Mouse (Mus musculus): ENCODE results near the gene Mepce. TPM values are rescaled to one million over a fixed set of nuclear protein-coding genes. Genes with fewer than 3 reads are reported as not detected.
"Not testable (repeated sequence)": the region's sequence is repeated elsewhere in the genome, so short reads cannot be mapped to it uniquely, and the experiment has no call there.

Mepce gene
- 11.0 and 11.2 TPM in 2 replicates for polyA plus RNA-seq (2015; fragmentation: Nextera tagmentation; extraction: Ambion mirVana)

GRCm38 (mm10) chr5:137787151-137787928, at the start of gene Mepce, which contains the start of gene Zcwpw1:
Mepce (minus strand) TSS chr5:137787655.
Zcwpw1 (plus strand) TSS chr5:137787798.
- peak; percentile 67 for ATAC-seq (ENCODE audit: low FRiP score, low TSS enrichment)
- peaks cover 21% of the 10 kb centered on the region for H3K36me3 ChIP-seq (ENCODE audit: insufficient read depth, low read length)
- H3K27ac ChIP-seq (ENCODE audit: low read length): peak within 1 kb of the TSS; percentile 99
- peak within 1 kb of the TSS; percentile 66 for H3K4me2 ChIP-seq (replicated peaks; ENCODE audit: low read depth, low read length)
- no peaks in the 10 kb centered on the region for H3K27me3 ChIP-seq (ENCODE audit: insufficient read depth, low read length)
- WGBS: under 1% methylated on average over 48 of the region's 48 CpGs
- peak within 1 kb of the TSS; percentile 90 for H3K4me3 ChIP-seq (ENCODE audit: low read length)
- H3K9ac ChIP-seq (replicated peaks; ENCODE audit: low read length): peak within 1 kb of the TSS; percentile 98
- no peaks in the 10 kb centered on the region for H3K9me3 ChIP-seq (ENCODE audit: low read length)
- peaks cover 31% of the 10 kb centered on the region for H3K4me1 ChIP-seq (ENCODE audit: insufficient read depth, low read length)

GRCm38 (mm10) chr5:137837110-137837509, 49.7 kb upstream of the Mepce start:
- not testable (repeated sequence) for ATAC-seq (ENCODE audit: low FRiP score, low TSS enrichment); H3K9ac ChIP-seq (replicated peaks; ENCODE audit: low read length); H3K27me3 ChIP-seq (ENCODE audit: insufficient read depth, low read length); H3K4me1 ChIP-seq (ENCODE audit: insufficient read depth, low read length); H3K4me2 ChIP-seq (replicated peaks; ENCODE audit: low read depth, low read length); H3K36me3 ChIP-seq (ENCODE audit: insufficient read depth, low read length); H3K9me3 ChIP-seq (ENCODE audit: low read length); H3K27ac ChIP-seq (ENCODE audit: low read length); H3K4me3 ChIP-seq (ENCODE audit: low read length)

- H3K9ac ChIP-seq (replicated peaks; ENCODE audit: low read length): no peak overlapping the region
- no peak overlapping the region for H3K4me2 ChIP-seq (replicated peaks; ENCODE audit: low read depth, low read length)
- H3K36me3 ChIP-seq (ENCODE audit: insufficient read depth, low read length): no peaks in the 10 kb centered on the region
- H3K4me3 ChIP-seq (ENCODE audit: low read length): no peak overlapping the region
- H3K27ac ChIP-seq (ENCODE audit: low read length): no peak overlapping the region
- ATAC-seq (ENCODE audit: low FRiP score, low TSS enrichment): no peak
- H3K9me3 ChIP-seq (ENCODE audit: low read length): no peaks in the 10 kb centered on the region
- no peaks in the 10 kb centered on the region for H3K27me3 ChIP-seq (ENCODE audit: insufficient read depth, low read length)
- no peaks in the 10 kb centered on the region for H3K4me1 ChIP-seq (ENCODE audit: insufficient read depth, low read length)
These were observed 49.2 kb upstream of the Mepce start for GRCm38 (mm10) chr5:137836611-137837010.

- H3K27me3 ChIP-seq (ENCODE audit: insufficient read depth, low read length); H3K4me3 ChIP-seq (ENCODE audit: low read length); H3K36me3 ChIP-seq (ENCODE audit: insufficient read depth, low read length); H3K9me3 ChIP-seq (ENCODE audit: low read length); H3K9ac ChIP-seq (replicated peaks; ENCODE audit: low read length); ATAC-seq (ENCODE audit: low FRiP score, low TSS enrichment); H3K27ac ChIP-seq (ENCODE audit: low read length); H3K4me1 ChIP-seq (ENCODE audit: insufficient read depth, low read length); H3K4me2 ChIP-seq (replicated peaks; ENCODE audit: low read depth, low read length): not testable (repeated sequence)
- 54% methylated on average over 2 of the region's 2 CpGs for WGBS
These were observed 48.6 kb upstream of the Mepce start, which contains the start of gene Pilra for GRCm38 (mm10) chr5:137835966-137836520. Pilra (minus strand) TSS chr5:137836281.

GRCm38 (mm10) chr5:137833500-137833899, 46.0 kb upstream of the Mepce start:
- Histone ChIP-seq H3K9ac (replicated peaks; ENCODE audit: low read length) (no peak overlapping the region), H3K4me2 (replicated peaks; ENCODE audit: low read depth, low read length) (no peak overlapping the region), H3K27ac (ENCODE audit: low read length) (no peak overlapping the region), H3K4me3 (ENCODE audit: low read length) (no peak overlapping the region), H3K27me3 (ENCODE audit: insufficient read depth, low read length) (no peaks in the 10 kb centered on the region), H3K36me3 (ENCODE audit: insufficient read depth, low read length) (no peaks in the 10 kb centered on the region), H3K9me3 (ENCODE audit: low read length) (no peaks in the 10 kb centered on the region), H3K4me1 (ENCODE audit: insufficient read depth, low read length) (no peaks in the 10 kb centered on the region)
- ATAC-seq (ENCODE audit: low FRiP score, low TSS enrichment): no peak
- 29% methylated on average over 4 of the region's 4 CpGs for whole genome bisulfite sequencing

GRCm38 (mm10) chr5:137831506-137831905, 44.1 kb upstream of the Mepce start:
- H3K4me1 ChIP-seq (ENCODE audit: insufficient read depth, low read length): no peaks in the 10 kb centered on the region
- H3K27ac ChIP-seq (ENCODE audit: low read length): no peak overlapping the region
- H3K4me2 ChIP-seq (replicated peaks; ENCODE audit: low read depth, low read length): no peak overlapping the region
- H3K9me3 ChIP-seq (ENCODE audit: low read length): no peaks in the 10 kb centered on the region
- ATAC-seq (ENCODE audit: low FRiP score, low TSS enrichment): no peak
- no peaks in the 10 kb centered on the region for H3K36me3 ChIP-seq (ENCODE audit: insufficient read depth, low read length)
- 71% methylated on average over 6 of the region's 6 CpGs for WGBS
- H3K9ac ChIP-seq (replicated peaks; ENCODE audit: low read length): no peak overlapping the region
- H3K27me3 ChIP-seq (ENCODE audit: insufficient read depth, low read length): no peaks in the 10 kb centered on the region
- H3K4me3 ChIP-seq (ENCODE audit: low read length): no peak overlapping the region

- ATAC-seq (ENCODE audit: low FRiP score, low TSS enrichment): no peak
- H3K27me3 ChIP-seq (ENCODE audit: insufficient read depth, low read length): no peaks in the 10 kb centered on the region
- H3K27ac ChIP-seq (ENCODE audit: low read length): no peak overlapping the region
- no peaks in the 10 kb centered on the region for H3K36me3 ChIP-seq (ENCODE audit: insufficient read depth, low read length)
- H3K4me3 ChIP-seq (ENCODE audit: low read length): no peak overlapping the region
- no peak overlapping the region for H3K9ac ChIP-seq (replicated peaks; ENCODE audit: low read length)
- no peaks in the 10 kb centered on the region for H3K4me1 ChIP-seq (ENCODE audit: insufficient read depth, low read length)
- 87% methylated on average over 4 of the region's 4 CpGs for WGBS
- H3K9me3 ChIP-seq (ENCODE audit: low read length): no peaks in the 10 kb centered on the region
- no peak overlapping the region for H3K4me2 ChIP-seq (replicated peaks; ENCODE audit: low read depth, low read length)
These were observed 43.7 kb upstream of the Mepce start for GRCm38 (mm10) chr5:137831106-137831505.

GRCm38 (mm10) chr5:137830238-137830637, 42.8 kb upstream of the Mepce start:
- Histone ChIP-seq H3K4me3 (ENCODE audit: low read length) (no peak overlapping the region), H3K27ac (ENCODE audit: low read length) (0 out of 2 replicates have a peak overlapping the region, but pooled peaks have one; percentile 12), H3K36me3 (ENCODE audit: insufficient read depth, low read length) (no peaks in the 10 kb centered on the region), H3K4me2 (replicated peaks; ENCODE audit: low read depth, low read length) (no peak overlapping the region), H3K4me1 (ENCODE audit: insufficient read depth, low read length) (no peaks in the 10 kb centered on the region), H3K27me3 (ENCODE audit: insufficient read depth, low read length) (no peaks in the 10 kb centered on the region), H3K9me3 (ENCODE audit: low read length) (no peaks in the 10 kb centered on the region), H3K9ac (replicated peaks; ENCODE audit: low read length) (no peak overlapping the region)
- no peak for ATAC-seq (ENCODE audit: low FRiP score, low TSS enrichment)
- WGBS: 73% methylated on average over 7 of the region's 7 CpGs

GRCm38 (mm10) chr5:137828694-137829093, 41.2 kb upstream of the Mepce start:
- no peaks in the 10 kb centered on the region for H3K36me3 ChIP-seq (ENCODE audit: insufficient read depth, low read length)
- H3K4me2 ChIP-seq (replicated peaks; ENCODE audit: low read depth, low read length): no peak overlapping the region
- WGBS: 84% methylated on average over 6 of the region's 6 CpGs
- H3K4me1 ChIP-seq (ENCODE audit: insufficient read depth, low read length): no peaks in the 10 kb centered on the region
- no peaks in the 10 kb centered on the region for H3K27me3 ChIP-seq (ENCODE audit: insufficient read depth, low read length)
- H3K4me3 ChIP-seq (ENCODE audit: low read length): no peak overlapping the region
- H3K9me3 ChIP-seq (ENCODE audit: low read length): no peaks in the 10 kb centered on the region
- no peak for ATAC-seq (ENCODE audit: low FRiP score, low TSS enrichment)
- H3K9ac ChIP-seq (replicated peaks; ENCODE audit: low read length): no peak overlapping the region
- H3K27ac ChIP-seq (ENCODE audit: low read length): no peak overlapping the region

GRCm38 (mm10) chr5:137826421-137826820, 39.0 kb upstream of the Mepce start:
- Histone ChIP-seq H3K9ac (replicated peaks; ENCODE audit: low read length) (no peak overlapping the region), H3K27ac (ENCODE audit: low read length) (no peak overlapping the region), H3K4me1 (ENCODE audit: insufficient read depth, low read length) (no peaks in the 10 kb centered on the region), H3K4me2 (replicated peaks; ENCODE audit: low read depth, low read length) (no peak overlapping the region), H3K36me3 (ENCODE audit: insufficient read depth, low read length) (no peaks in the 10 kb centered on the region), H3K9me3 (ENCODE audit: low read length) (no peaks in the 10 kb centered on the region), H3K27me3 (ENCODE audit: insufficient read depth, low read length) (no peaks in the 10 kb centered on the region), H3K4me3 (ENCODE audit: low read length) (no peak overlapping the region)
- 54% methylated on average over 7 of the region's 7 CpGs for WGBS
- no peak for ATAC-seq (ENCODE audit: low FRiP score, low TSS enrichment)
